Mouse (Mus musculus): Measurements from ENCODE around the gene Gm4744. TPM values are rescaled to one million over a fixed set of nuclear protein-coding genes. Genes with fewer than 3 reads are reported as not detected.

The Gm4744 gene
- polyA plus RNA-seq (2012; rRNA removed): not detected in 2 replicates

GRCm38 (mm10) chr6:40951770-40952169 lies at the start of gene Gm4744:
Gm4744 (minus strand) TSS chr6:40951870.

GRCm38 (mm10) chr6:40999379-40999778 lies 47.7 kb upstream of the Gm4744 start, which contains the start of gene Gm2663:
Gm2663 (minus strand) TSS chr6:40999479.

GRCm38 (mm10) chr6:40964454-40964853 lies 12.8 kb upstream of the Gm4744 start, which contains the start of gene 1810009J06Rik:
1810009J06Rik (plus strand) TSS chr6:40964754.

DNA sequence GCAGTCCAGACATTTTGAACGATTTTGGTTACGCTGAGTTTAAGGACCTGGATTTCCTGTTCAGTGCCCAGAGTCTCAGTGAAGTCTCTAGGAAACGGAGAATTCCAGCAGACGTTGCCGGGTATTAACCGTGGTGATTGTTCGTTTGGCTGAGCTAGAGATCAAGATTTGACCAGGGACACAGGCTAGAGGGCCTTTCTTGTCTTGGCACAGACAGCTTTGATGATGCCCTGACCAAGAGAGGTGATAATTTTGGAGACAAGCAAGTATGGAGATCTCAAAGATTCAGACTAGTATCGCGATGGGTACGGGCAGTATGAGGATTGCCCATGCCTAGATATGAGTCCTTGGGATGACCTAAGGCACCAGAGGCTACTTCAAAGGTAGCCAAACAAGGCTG lies 11.2 kb downstream of the Gm4744 start, which contains the start of gene 1700074P13Rik:
TSS of gene 1700074P13Rik (minus strand) at position 101 of the 400 bp plus-strand sequence.

GRCm38 (mm10) chr6:40900287-40900686 lies 51.4 kb downstream of the Gm4744 start, which contains the start of gene Prss58:
Prss58 (minus strand) TSS chr6:40900387.

Other genes with a start within 250 kb of the Gm4744 start
- not detected in 2 replicates for gene Moxd2, start 64.4 kb downstream of the Gm4744 start, polyA plus RNA-seq (2012; rRNA removed)
- not detected in 2 replicates for gene Prss58, start 51.5 kb downstream of the Gm4744 start, polyA plus RNA-seq (2012; rRNA removed)
- gene 1700074P13Rik, start 11.3 kb downstream of the Gm4744 start, polyA plus RNA-seq (2012; rRNA removed): not detected in 2 replicates
- gene 1810009J06Rik, start 12.9 kb upstream of the Gm4744 start, polyA plus RNA-seq (2012; rRNA removed): not detected in 2 replicates
- gene Gm2663, start 47.6 kb upstream of the Gm4744 start, polyA plus RNA-seq (2012; rRNA removed): not detected in 2 replicates
- not detected in 2 replicates for gene 2210010C04Rik, start 83.6 kb upstream of the Gm4744 start, polyA plus RNA-seq (2012; rRNA removed)